Mouse (Mus musculus) thymus, adult 2 months (tissue): ENCODE measurements around the gene Adam17.

Source experiments
- CTCF ChIP-seq: fragments of 200-500 bp; IDR thresholded peaks from 2 replicates; pipeline ENCODE4 v1.5.1; 2012; ENCODE audit warnings: mild to moderate bottlenecking, control low read depth, low read length, moderate library complexity, borderline replicate concordance; ENCODE audit not compliant: control insufficient read depth, poor library complexity, insufficient read depth; ENCODE audit errors: extremely low read depth
- POLR2A ChIP-seq: fragments of 200-500 bp; IDR thresholded peaks from 2 replicates; pipeline ENCODE4 v1.6.1; 2012; ENCODE audit warnings: mild to moderate bottlenecking, low read length, control low read depth, moderate library complexity; ENCODE audit not compliant: control insufficient read depth, poor library complexity, insufficient read depth; ENCODE audit errors: extremely low read depth

DNA sequence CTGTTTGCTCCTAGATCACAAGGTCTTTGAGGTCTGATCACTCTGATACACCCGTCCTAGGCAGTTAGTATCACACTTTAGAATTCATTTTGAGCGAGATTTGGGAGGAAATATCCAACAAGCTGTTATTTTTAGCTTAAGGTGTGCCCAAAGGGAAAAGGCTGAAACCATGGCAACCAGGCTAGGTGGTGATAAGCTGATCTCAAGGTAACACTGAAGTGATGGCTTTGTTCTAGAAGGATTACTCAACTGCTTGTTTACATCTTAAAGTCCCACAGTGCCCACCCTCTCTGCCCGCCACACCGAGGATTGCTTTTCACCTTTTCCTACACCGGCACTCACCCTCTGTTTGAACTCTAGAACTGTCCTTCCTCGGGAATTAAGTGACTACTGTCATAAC, 83.8 kb downstream of the Adam17 start:
- TF ChIP-seq CTCF (no peak), POLR2A (no peak)
